Mouse (Mus musculus) natural killer cell, adult 2 months (primary cell): ENCODE measurements around the gene Rmi2.

ENCODE experiments used
- DNase-seq, 2 experiments: peaks; one replicate each; pipeline ENCODE4 v3.0.0; 2022; ENCODE audit warnings: low spot score in 2 of 2

The Rmi2 gene

DNA sequence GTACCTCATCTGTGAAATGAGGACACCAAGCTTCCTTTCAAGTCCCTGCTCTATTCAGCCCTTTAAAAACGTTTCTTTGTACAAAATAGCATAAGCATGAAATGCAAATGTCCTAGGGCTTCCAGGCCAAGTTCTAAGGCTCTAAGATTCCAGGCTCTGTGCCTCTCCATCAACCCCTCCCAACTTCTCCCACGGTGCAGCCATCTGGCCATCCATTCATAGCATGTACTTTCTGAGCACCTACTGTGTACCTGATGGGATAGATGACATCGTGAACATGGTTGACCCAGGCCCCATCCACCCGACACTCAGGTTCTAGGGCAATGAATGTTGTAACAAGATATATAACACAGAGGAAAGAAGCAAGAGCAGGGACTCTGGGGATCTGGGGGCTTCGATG lies 88.7 kb downstream of the Rmi2 start:
- no peak for DNase-seq

DNA sequence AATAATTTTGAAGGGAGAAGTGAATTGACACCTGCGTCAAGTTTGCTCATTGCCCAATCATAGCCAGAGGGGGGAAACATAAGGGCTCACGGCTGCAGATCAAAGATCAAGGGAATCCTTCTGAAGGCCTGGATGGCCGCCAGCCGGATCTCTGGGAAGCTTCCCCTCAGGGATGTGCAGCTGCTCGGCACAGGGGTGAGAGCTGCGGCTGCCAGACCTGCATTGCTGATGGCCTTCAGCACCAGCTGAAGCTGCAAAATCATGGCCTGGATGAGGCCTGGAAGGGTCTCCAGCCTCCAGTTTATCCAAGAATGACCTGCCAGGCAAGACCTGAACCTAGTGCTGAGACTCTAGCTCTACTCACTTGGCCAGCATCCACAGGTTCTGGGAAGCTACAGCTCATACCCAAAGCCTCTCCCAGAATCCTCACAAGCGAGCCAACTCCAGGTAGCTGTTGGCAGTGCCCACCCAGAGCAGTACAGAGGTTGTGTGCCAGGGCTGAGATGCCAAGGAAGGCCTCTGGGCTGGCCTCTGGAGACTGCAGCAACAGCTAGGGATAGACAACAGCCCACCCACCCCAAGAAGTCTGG lies 90.8 kb downstream of the Rmi2 start:
- no peak for DNase-seq

- DNase-seq, result no peak
These were observed 92.2 kb downstream of the Rmi2 start for GRCm38 (mm10) chr16:10927026-10927425.

- DNase-seq, result no peak
These were observed 98.5 kb downstream of the Rmi2 start for GRCm38 (mm10) chr16:10933372-10933771.

DNA sequence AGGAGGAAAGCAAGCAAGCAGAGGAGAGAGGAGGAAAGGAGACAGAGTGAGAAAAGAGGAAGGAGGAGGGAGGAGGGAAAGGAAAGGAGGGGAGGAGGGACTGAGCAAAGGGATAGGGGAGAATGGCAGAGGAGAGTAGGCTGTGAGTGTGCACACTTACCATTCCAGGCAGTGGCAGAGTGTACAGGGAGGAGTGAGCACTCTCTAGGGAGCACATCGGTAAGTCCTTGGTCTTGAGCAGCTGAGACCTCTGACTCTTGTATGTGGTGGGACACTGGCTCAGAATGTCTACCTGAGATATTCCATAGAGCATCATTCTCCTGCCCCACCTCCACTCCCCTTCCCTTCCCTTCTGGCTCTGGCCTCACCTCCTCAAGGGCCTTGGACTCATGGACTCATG lies 99.2 kb downstream of the Rmi2 start:
- no peak for DNase-seq

GRCm38 (mm10) chr16:10936700-10937319 lies 102.0 kb downstream of the Rmi2 start:
- no peak for DNase-seq

DNA sequence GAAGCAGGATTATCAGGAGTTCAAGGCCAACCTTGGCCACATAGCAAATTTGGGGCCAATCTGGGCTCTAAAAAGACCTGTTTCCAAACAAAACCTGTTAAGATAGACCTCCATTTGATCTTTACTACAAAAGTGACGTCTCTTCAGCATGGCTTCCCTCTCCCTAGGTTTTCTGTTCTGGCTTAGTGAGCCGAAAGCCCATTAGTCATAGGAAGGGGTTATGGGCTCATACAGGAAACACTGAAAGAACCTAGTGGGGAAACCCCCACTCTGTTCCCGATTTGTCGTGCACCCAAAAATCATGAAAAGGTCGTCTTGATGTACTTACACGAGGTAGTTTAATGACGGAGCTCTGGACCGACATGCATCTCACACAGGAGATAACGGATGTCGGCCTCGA lies 102.6 kb downstream of the Rmi2 start:
- DNase-seq, result no peak

DNA sequence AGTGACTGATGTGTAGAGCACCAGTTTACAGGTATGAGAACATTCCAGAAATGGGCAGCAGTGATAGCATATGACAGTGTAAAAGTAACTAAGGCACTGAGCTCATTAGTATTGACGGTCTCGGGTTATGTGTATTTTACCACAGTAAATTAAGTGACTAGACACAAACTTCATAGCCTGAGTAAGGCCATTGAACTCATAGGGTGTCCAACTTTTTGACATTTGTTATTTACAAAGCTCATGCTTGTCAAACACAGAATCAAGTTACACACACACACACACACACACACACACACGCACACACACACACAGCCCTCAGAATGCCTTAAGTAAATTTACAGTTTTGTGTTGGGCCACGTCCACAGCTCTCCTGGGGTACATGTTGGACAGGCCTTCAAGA lies 105.1 kb downstream of the Rmi2 start:
- no peak for DNase-seq

DNA sequence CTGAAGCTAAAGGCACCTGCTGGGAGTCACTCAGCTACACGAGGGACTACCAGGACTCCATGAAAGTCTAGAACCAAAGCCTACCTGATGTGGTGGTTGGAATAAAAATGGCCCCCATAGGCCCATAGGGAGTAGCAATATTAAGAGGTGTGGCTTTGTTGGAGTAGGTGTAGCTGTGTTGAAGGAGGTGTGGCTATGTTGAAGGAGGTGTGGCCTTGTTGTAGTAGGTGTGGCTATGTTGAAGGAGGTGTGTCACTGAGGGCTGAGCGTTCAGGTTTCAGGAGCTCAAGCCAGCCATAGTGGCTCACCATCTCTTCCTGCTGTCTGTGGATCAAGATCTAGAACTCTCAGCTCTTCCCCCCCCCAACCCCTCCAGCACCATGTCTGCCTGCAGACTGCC lies 105.8 kb downstream of the Rmi2 start:
- no peak for DNase-seq
